Mouse (Mus musculus): Measurements from ENCODE around the gene Lcn10. TPM values are rescaled to one million over a fixed set of nuclear protein-coding genes. Genes with fewer than 3 reads are reported as not detected.
"Not testable (repeated sequence)": the region's sequence is repeated elsewhere in the genome, so short reads cannot be mapped to it uniquely, and the experiment has no call there.

The Lcn10 gene
- polyA plus RNA-seq, 1 experiment from 2014 or later = not detected

DNA sequence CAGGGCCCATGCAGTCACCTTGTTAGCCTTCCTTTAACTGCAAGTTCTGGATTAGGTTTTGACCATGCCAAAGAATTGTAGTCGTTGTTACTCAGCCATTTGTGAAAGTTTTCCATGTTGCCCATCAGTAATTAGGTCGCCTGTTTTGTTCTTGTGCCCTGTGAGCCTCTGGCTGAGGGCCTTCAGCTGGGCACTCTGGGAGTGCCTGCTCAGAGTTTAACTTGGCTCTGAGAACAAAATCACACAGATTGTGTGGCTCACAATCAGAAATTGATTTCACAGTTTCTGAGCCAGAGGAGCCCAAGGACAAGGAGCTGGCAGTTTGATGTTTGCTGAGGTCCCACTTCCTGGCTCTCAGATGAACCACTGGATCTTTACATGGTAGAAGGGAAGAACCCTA lies 27.3 kb downstream of the Lcn10 start:
- H3K27ac ChIP-seq (ENCODE audit: low read depth, low read length); H3K4me3 ChIP-seq (ENCODE audit: low read depth, low read length); DNase-seq (ENCODE audit: low spot score); H3K27me3 ChIP-seq (ENCODE audit: control insufficient read depth, insufficient read depth, low read length); H3K4me2 ChIP-seq (ENCODE audit: low read depth, low read length, severe bottlenecking); H3K9ac ChIP-seq (ENCODE audit: low read length); H3K36me3 ChIP-seq (ENCODE audit: control insufficient read depth, insufficient read depth, low read length); H3K9me3 ChIP-seq (ENCODE audit: control insufficient read depth, low read length); H3K4me1 ChIP-seq (replicated peaks; ENCODE audit: control insufficient read depth, insufficient read depth, low read length); ATAC-seq (replicated peaks; ENCODE audit: low FRiP score): not testable (repeated sequence)
- 82% methylated on average over 2 of the region's 2 CpGs for WGBS

DNA sequence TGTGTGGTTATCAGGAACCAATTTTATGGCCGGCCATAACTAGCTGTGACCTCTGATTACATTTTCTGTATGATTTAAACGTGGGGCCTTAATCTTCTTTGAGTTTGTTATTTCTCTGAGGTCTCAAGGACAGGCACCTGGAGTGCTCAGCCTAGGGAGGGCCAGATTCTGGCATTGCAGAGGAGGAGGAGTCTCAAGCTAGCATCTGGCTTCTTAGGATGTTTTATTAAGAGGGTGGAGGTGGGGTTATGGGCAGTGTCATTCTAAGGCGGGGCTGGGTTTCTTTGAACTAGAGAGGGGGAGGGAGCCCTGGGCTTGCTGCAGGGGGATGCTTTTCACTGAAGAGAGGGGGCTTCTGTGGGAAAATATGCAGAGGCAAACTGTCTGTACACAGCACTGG lies 29.1 kb downstream of the Lcn10 start:
- DNase-seq (ENCODE audit: low spot score) = not testable (repeated sequence)

DNA sequence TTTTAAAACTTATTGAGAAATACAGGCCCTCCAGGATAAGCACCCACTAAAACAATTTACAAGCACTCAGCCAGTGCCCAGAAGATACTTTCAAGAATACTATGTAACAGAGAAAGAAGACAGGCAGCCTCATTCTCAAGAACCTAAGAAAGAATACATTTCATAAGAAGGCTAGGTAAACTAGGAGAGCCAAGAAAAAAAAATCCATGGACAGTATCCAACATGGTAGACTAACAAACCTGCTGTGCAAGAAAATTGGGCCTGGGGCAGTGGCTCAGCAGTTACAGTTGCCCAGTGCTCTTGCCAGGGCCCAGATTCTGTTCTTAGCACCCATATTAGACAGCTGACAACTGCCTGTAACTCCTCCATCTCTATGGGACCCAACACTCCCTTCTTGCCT lies 34.7 kb downstream of the Lcn10 start:
- Histone ChIP-seq H3K4me2 (ENCODE audit: low read depth, low read length, severe bottlenecking) (no peak overlapping the region), H3K36me3 (ENCODE audit: control insufficient read depth, insufficient read depth, low read length) (no peaks in the 10 kb centered on the region), H3K9ac (ENCODE audit: low read length) (no peak overlapping the region), H3K9me3 (ENCODE audit: control insufficient read depth, low read length) (no peaks in the 10 kb centered on the region), H3K4me3 (ENCODE audit: low read depth, low read length) (no peak overlapping the region), H3K27me3 (ENCODE audit: control insufficient read depth, insufficient read depth, low read length) (no peaks in the 10 kb centered on the region), H3K4me1 (replicated peaks; ENCODE audit: control insufficient read depth, insufficient read depth, low read length) (no peaks in the 10 kb centered on the region), H3K27ac (ENCODE audit: low read depth, low read length) (no peak overlapping the region)
- ATAC-seq (replicated peaks; ENCODE audit: low FRiP score) = no peak
- DNase-seq (ENCODE audit: low spot score) = no peak

More for the DNA sequence above, 29.1 kb downstream of the Lcn10 start:
- H3K4me3 ChIP-seq (ENCODE audit: low read depth, low read length); H3K4me1 ChIP-seq (replicated peaks; ENCODE audit: control insufficient read depth, insufficient read depth, low read length); H3K27me3 ChIP-seq (ENCODE audit: control insufficient read depth, insufficient read depth, low read length); H3K9ac ChIP-seq (ENCODE audit: low read length); H3K36me3 ChIP-seq (ENCODE audit: control insufficient read depth, insufficient read depth, low read length); H3K9me3 ChIP-seq (ENCODE audit: control insufficient read depth, low read length); H3K4me2 ChIP-seq (ENCODE audit: low read depth, low read length, severe bottlenecking); H3K27ac ChIP-seq (ENCODE audit: low read depth, low read length); ATAC-seq (replicated peaks; ENCODE audit: low FRiP score): not testable (repeated sequence)
- 32% methylated on average over 3 of the region's 3 CpGs for WGBS

DNA sequence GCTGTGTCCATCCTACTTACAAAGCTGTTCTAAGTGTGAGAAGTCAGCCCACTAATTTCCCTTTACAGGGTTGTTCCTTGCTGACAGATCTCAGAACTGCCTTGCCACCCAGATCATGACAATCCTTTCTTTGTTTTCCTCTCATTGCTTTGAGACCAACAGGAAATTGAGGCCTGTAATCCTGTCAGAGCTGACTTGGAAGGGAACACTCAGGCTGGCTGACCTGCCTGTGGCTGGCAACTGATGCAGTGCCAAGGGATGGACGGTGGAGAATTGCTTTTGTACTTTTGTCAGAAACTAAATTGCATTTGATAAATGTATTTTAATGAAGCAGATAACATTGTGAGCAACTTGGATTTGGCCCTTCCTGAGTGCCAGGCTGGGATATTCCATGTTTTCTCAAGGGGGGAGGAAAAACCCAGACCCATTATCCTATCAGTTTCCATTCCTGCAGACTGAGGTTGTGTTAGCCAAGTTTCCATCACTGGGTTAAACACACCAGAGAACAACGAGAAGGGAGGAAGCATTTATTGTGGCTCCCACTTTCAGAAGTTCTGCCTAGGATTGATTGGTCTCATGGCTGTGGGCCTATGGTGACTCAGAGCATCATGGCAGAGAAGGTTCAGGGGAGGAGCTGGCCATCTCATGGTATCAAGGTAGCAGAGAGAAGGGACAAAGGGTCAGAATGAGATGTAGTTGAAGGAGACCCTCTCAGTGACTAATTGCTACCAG lies 50.8 kb downstream of the Lcn10 start:
- Histone ChIP-seq H3K4me1 (replicated peaks; ENCODE audit: control insufficient read depth, insufficient read depth, low read length) (no peaks in the 10 kb centered on the region), H3K9ac (ENCODE audit: low read length) (no peak overlapping the region), H3K4me3 (ENCODE audit: low read depth, low read length) (no peak overlapping the region), H3K27me3 (ENCODE audit: control insufficient read depth, insufficient read depth, low read length) (no peaks in the 10 kb centered on the region), H3K27ac (ENCODE audit: low read depth, low read length) (no peak overlapping the region), H3K9me3 (ENCODE audit: control insufficient read depth, low read length) (no peaks in the 10 kb centered on the region), H3K36me3 (ENCODE audit: control insufficient read depth, insufficient read depth, low read length) (no peaks in the 10 kb centered on the region), H3K4me2 (ENCODE audit: low read depth, low read length, severe bottlenecking) (no peak overlapping the region)
- DNase-seq (ENCODE audit: low spot score) (no peak), ATAC-seq (replicated peaks; ENCODE audit: low FRiP score) (no peak)
- WGBS = 65% methylated on average over 2 of the region's 2 CpGs

Other genes starting within 250 kb of the Lcn10 start
- gene Clic3, start 225.9 kb upstream of the Lcn10 start, polyA plus RNA-seq (2014; fragmentation: Nextera tagmentation; extraction: Ambion mirVana) = 0.61 and 0.77 TPM in 2 replicates
- gene Paxx, start 221.6 kb upstream of the Lcn10 start, polyA plus RNA-seq (2014; fragmentation: Nextera tagmentation; extraction: Ambion mirVana) = 22.9 and 24.2 TPM in 2 replicates
- 0.69 and 0.73 TPM in 2 replicates for gene Ptgds, start 212.7 kb upstream of the Lcn10 start, polyA plus RNA-seq (2014; fragmentation: Nextera tagmentation; extraction: Ambion mirVana)
- gene Lcn12, start 188.8 kb upstream of the Lcn10 start, polyA plus RNA-seq (2014; fragmentation: Nextera tagmentation; extraction: Ambion mirVana) = not detected in 2 replicates
- gene Fbxw5, start 182.0 kb upstream of the Lcn10 start, polyA plus RNA-seq (2014; fragmentation: Nextera tagmentation; extraction: Ambion mirVana) = 96.1 and 102 TPM in 2 replicates
- 5.5 and 5.9 TPM in 2 replicates for gene C8g, start 181.0 kb upstream of the Lcn10 start, polyA plus RNA-seq (2014; fragmentation: Nextera tagmentation; extraction: Ambion mirVana)
- gene Traf2, start 135.8 kb upstream of the Lcn10 start, polyA plus RNA-seq (2014; fragmentation: Nextera tagmentation; extraction: Ambion mirVana) = 37.2 and 40.1 TPM in 2 replicates
- 353 and 371 TPM in 2 replicates for gene Edf1, start 124.9 kb upstream of the Lcn10 start, polyA plus RNA-seq (2014; fragmentation: Nextera tagmentation; extraction: Ambion mirVana)
- gene Mamdc4, start 107.9 kb upstream of the Lcn10 start, polyA plus RNA-seq (2014; fragmentation: Nextera tagmentation; extraction: Ambion mirVana) = 1.3 and 5.0 TPM in 2 replicates
- 144 and 164 TPM in 2 replicates for gene Phpt1, start 107.5 kb upstream of the Lcn10 start, polyA plus RNA-seq (2014; fragmentation: Nextera tagmentation; extraction: Ambion mirVana)
- gene Ajm1, start 101.0 kb upstream of the Lcn10 start, polyA plus RNA-seq (2014; fragmentation: Nextera tagmentation; extraction: Ambion mirVana) = 0.28 and 0.69 TPM in 2 replicates
- gene Rabl6, start 74.2 kb upstream of the Lcn10 start, polyA plus RNA-seq (2014; fragmentation: Nextera tagmentation; extraction: Ambion mirVana) = 77.1 and 81.5 TPM in 2 replicates
- 0.13 and 0.21 TPM in 2 replicates for gene Ccdc183, start 65.0 kb upstream of the Lcn10 start, polyA plus RNA-seq (2014; fragmentation: Nextera tagmentation; extraction: Ambion mirVana)
- gene Tmem141, start 60.7 kb upstream of the Lcn10 start, polyA plus RNA-seq (2014; fragmentation: Nextera tagmentation; extraction: Ambion mirVana) = 12.6 and 17.9 TPM in 2 replicates
- gene Fcna, start 54.7 kb upstream of the Lcn10 start, polyA plus RNA-seq (2014; fragmentation: Nextera tagmentation; extraction: Ambion mirVana) = 0.95 and 0.97 TPM in 2 replicates
- gene Lcn8, start 29.6 kb upstream of the Lcn10 start, polyA plus RNA-seq (2014; fragmentation: Nextera tagmentation; extraction: Ambion mirVana) = not detected in 2 replicates
- not detected in 2 replicates for gene Lcn5, start 24.8 kb upstream of the Lcn10 start, polyA plus RNA-seq (2014; fragmentation: Nextera tagmentation; extraction: Ambion mirVana)
- gene Lcn6, start 5.9 kb upstream of the Lcn10 start, polyA plus RNA-seq (2014; fragmentation: Nextera tagmentation; extraction: Ambion mirVana) = not detected in 2 replicates
- not detected in 2 replicates for gene Obp2a, start 17.3 kb downstream of the Lcn10 start, polyA plus RNA-seq (2014; fragmentation: Nextera tagmentation; extraction: Ambion mirVana)
- gene Bmyc, start 24.0 kb downstream of the Lcn10 start, polyA plus RNA-seq (2014; fragmentation: Nextera tagmentation; extraction: Ambion mirVana) = 68.5 and 71.2 TPM in 2 replicates
- gene Obp2b, start 54.3 kb downstream of the Lcn10 start, polyA plus RNA-seq (2014; fragmentation: Nextera tagmentation; extraction: Ambion mirVana) = not detected in 2 replicates
- not detected in 2 replicates for gene Lcn3, start 82.8 kb downstream of the Lcn10 start, polyA plus RNA-seq (2014; fragmentation: Nextera tagmentation; extraction: Ambion mirVana)
- gene Lcn11, start 94.3 kb downstream of the Lcn10 start, polyA plus RNA-seq (2014; fragmentation: Nextera tagmentation; extraction: Ambion mirVana) = not detected in 2 replicates
- gene Gm13539, start 99.5 kb downstream of the Lcn10 start, polyA plus RNA-seq (2014; fragmentation: Nextera tagmentation; extraction: Ambion mirVana) = not detected in 2 replicates
- not detected in 2 replicates for gene Glt6d1, start 133.1 kb downstream of the Lcn10 start, polyA plus RNA-seq (2014; fragmentation: Nextera tagmentation; extraction: Ambion mirVana)
- not detected in 2 replicates for gene Lcn9, start 140.4 kb downstream of the Lcn10 start, polyA plus RNA-seq (2014; fragmentation: Nextera tagmentation; extraction: Ambion mirVana)
- not detected in 2 replicates for gene Sohlh1, start 164.5 kb downstream of the Lcn10 start, polyA plus RNA-seq (2014; fragmentation: Nextera tagmentation; extraction: Ambion mirVana)
- 0.53 and 1.0 TPM in 2 replicates for gene Kcnt1, start 181.0 kb downstream of the Lcn10 start, polyA plus RNA-seq (2014; fragmentation: Nextera tagmentation; extraction: Ambion mirVana)

All from forebrain, embryonic 11.5 days (tissue).